Mouse (Mus musculus): Measurements from ENCODE around the gene Rfx8.

Rfx8 gene

DNA sequence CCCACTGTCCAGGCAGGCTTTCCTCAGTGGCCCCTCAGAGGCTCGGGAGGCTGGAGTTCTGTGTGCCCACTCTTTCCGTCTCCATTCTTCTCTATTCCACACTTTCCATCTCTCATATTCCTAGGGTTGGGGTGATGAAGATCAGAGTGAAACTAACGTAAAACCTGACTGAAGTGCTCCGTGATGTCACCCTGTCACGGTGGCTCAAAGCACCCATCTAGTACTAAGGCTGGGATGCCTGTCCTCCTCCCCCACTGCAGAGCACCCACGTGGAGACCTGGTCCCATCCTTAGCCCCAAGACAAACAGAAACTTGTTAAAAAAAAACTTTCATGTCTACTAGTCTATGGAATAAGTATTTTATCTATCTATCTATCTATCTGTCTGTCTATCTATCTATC is 14.1 kb upstream of the Rfx8 start:
- DNase-seq (ENCODE audit: low spot score) = no peak

DNA sequence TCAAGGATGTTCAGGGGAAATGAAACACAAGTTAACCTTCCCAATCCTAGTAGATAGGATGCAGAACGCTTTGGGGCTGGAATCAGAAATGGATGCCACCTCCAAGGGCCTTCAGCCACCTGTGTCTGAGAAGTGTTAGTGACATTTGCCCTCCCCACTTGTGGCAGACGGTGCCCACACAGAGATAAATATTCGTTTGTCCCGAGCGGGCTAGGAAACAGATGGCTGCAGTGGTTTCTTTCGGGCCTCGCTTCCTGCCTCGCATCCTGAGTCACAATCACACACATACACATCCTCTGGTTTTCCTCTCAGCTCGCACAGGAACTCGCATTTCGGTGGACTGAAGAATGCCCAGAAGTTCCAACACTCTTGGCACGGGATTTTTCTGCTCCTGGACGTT is 13.5 kb upstream of the Rfx8 start:
- no peak for DNase-seq (ENCODE audit: low spot score)

DNA sequence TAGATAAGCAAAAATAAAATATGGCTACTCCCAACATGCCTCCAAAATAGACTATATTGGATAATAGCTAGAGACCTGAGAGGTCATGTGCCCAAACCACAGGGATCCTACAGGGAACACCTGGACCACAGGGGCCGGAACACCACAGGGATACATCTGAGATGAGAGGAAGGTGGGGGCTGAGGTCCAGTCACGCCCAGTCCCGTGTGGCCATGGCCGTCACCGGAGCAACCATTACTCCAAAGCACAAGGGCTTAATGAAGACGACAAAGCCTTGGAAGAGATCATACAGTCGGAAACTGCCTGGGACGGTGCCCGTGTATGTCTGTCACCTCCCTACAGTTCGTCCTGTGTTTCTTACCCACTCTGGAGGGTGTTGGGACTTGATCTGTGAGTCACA is 13.1 kb upstream of the Rfx8 start:
- no peak for DNase-seq (ENCODE audit: low spot score)

DNA sequence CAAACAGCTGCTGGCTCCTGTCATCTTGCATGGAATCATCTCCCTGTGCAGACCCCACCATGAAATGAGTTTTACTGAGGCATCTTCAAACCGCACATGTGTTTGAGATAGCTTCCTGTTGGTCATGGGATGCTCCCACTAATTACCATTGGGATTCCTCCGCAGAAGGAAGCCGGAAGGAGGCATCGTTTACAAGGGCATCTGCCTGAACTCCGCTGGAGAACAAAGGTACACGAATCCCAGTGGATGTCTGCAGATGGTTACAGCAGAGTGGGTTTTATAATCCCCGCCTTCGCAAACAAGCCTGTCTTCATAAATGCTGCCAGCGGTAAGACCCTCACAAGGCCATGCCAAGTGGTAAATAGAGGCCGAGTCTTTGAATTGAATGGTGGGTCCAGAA is 11.3 kb upstream of the Rfx8 start:
- DNase-seq (ENCODE audit: low spot score) = no peak

DNA sequence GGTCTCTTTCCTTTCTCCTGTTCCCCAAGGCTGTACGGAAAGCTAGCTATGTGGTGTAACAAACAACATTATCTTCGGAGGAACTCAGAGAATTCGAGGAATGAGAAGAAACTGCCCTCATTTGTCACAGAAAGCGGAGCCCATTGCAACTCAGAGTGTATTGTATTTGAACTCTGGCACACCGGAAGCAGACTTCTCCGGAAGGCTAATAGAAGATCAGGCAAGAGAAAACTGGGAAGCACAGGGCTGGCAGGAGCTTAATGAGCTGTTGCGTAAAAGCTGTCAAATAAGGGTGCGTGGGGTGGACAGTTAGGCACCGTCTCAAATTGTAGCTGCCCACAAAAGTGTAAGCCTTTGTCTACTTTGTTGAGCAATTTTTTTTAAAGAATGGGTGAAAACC is 10.7 kb upstream of the Rfx8 start:
- peak; percentile 40 for DNase-seq (ENCODE audit: low spot score)

DNA sequence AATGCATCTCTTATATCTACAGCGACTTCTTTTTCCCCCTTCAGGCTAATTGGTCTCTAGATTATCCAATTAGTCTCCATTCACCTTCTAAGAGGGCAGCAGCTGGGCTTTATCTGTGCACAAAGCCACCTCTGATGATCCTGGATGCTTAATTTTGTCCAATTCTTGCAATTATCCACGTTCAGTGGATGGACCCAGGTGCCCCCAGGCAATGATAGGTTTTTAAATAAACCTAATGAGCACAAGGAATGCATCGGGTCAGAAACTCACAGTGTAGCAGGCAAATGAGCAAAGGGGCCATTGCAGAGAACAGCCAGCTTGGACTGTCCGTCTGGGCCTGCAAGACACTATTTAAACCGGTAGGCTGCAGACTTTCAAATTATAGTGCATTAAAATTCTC is 10.1 kb upstream of the Rfx8 start:
- DNase-seq (ENCODE audit: low spot score) = no peak

DNA sequence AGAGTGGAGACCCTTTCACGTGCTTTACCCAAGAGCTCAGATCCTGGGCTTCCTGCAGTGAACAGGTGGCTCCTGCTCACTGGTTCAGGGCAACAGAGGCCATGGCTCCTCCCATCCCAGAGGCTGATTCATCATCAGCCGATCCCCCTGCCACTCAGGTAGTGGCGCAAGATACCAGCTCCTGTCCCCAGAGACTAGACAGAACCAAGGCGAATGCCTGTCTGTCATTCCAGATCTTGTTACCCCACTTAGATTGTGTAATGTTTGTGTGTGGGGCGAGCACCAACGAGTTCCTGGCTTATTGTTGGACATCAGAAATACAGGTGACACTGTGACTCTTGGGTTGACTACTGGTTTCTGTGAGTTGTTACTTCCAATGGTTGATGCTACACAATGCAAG is 9.1 kb upstream of the Rfx8 start:
- no peak for DNase-seq (ENCODE audit: low spot score)

DNA sequence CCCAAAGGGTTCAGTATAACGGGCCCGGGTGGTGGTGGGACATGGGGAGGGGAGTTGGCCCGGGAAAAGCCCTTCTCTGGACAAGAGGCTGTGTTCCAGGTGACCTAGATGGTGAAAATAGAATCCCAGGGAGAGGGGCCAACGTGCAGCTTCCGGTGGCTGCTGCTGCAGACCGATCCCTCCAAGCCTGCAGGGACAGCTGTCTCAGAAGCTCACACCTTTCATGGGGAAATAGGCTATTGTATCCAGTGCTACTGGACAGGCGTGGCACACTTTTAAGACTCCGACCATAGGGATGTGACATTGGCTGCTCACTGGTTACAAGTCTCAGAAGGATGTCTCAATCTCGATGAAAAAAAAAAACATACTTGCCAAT is 542 bp upstream of the Rfx8 start:
- no peak for DNase-seq (ENCODE audit: low spot score)

DNA sequence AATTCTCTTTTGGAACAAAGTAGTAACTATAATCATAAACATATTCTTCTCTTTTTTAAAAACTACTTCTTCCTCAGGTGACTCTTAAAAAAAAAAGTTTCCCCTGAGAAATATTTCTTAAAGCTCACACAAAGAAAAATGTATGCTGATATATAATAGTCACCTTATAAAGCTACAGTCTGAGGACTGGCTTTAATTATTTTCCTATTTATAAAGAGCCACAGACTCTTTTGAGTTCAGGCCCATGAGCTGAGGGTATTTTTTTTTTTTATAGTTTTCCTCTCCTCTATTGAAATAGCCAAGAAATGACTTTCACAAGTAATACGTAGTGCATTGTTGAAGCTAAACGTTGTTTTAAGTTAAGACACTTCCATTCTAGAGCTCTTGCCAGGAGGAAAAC is 611 bp downstream of the Rfx8 start:
- no peak for DNase-seq (ENCODE audit: low spot score)

DNA sequence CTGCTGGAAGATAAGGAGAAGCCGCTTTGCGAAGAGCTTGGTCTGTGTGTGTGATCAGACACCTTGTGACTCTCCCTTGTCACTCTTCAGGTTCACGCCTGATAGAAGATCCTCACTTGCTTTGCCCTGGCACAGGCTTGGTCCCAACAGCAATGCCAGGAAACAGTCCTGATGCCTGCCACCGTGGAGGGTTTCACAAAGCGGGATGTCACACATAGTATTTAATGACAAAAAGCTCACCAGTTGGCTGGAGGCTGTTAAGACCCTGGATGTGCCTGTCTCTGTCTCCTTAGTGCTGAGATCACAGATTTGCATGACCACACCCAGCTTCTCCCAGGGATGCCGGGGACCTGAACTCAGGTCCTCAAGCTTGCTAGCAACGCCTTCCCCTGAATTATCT is 5.2 kb downstream of the Rfx8 start:
- DNase-seq (ENCODE audit: low spot score) = no peak

DNA sequence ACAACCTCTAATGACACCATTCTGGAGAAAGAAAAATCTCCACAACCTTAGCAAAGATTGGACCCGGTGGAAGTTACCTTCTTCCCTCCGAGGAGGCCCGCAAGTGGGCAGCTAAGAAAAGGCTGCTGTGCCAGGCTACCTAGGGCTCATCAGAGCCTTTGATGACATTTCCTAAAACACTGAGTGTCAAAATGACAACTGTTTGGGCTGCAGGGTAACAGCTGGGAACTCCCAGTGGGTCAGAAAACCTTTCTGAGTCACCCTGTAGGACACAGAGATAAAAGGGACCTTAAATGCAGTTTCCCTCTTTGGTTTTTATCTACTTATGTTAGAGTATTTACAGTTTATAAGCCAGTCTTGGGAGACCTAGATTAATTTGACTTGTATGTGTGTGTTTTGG is 6.1 kb downstream of the Rfx8 start:
- no peak for DNase-seq (ENCODE audit: low spot score)

DNA sequence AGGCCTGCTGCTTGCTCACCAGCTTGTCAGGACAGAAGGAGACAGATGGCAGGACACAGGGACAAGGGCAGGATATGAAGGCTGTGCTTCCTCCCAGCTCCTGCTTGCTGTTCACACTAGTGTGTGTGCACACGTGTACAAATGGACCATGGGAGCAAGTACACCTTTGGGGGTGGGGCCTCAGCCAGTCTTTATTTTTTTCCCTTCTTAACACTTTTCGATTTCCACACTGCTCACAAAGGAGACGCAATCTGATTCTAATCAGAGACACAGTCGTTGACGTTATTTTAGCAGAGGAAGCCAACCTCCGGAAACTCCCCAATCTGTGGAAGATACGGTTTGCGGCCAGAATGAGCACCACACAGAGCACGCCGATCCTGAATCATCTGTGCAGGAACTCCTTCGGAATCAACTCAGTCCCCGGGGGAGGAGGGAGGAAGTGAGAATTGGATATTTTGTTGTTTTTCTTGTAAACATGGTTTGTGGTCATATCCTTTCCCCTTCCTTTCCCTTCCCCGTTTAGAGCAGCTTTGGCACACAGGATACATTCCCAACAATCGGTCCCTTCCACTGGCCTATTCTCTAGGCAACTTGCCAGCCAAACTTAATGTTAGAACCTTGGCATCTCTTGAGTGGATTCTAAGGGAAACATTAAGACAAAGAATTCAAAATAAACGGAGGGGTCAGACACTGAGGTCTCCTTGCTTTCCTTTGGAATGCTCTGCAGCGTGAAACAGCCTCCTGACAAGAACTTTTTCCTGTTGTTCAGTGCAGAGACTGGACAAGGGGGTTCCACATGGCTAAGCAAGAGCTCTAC is 6.7 kb downstream of the Rfx8 start:
- peak; percentile 82 for DNase-seq (ENCODE audit: low spot score)

DNA sequence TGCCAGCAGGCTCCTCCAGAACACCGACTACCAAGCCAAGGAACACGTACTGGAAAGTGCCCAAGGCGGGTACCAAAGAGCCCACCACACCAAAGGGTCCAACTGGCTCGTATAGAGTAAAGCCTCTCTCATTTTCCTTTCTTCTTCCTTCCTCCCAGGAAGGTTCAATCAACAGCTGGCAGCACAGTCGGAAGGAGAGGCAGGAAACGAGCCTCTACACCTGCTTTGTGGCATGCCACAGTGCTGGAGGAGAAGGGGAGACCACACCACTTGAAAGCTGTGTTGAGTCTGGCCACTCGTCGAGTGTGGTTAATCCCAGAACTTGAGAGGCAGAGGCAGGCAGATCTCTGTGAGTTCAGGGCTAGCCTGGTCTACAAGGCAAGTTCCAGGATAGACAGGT is 7.5 kb downstream of the Rfx8 start:
- no peak for DNase-seq (ENCODE audit: low spot score)

DNA sequence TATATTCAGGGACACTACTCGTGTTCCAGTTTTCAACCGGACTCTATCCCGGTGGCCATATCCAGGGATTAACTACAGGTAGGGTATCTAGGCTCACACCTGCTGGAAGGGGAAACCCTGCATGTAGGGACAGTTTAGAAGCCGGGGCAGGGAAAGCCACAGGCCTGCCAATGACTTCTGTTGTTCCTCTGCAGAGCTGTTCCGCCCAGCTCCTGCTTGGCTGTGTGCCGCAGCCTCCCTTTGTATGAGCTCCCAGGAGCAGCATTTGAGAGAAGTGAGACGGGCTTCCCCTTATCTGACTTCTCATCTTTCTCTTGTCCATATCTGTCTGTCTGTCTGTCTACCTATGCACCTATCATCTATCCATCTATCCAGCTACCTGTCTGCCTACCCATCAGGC is 8.5 kb downstream of the Rfx8 start:
- no peak for DNase-seq (ENCODE audit: low spot score)

DNA sequence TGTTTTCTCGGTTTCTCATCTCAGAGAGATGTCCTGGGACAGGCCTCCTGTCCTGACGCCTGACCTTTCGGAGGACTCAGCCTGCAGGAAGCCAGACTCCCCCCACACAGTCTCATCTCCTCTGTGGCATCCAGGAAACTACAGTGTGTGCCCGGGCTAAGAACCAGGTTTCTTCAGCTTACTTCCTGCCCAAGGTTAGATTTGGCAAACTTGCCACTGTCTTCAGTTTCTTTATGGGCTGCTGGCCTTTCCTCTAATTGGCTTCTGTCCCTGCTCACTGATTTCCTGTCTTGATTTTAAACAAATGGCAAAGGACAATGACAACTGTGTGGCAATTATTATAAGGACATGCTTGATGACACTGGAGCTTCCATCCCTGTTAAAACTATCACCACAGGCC is 10.2 kb downstream of the Rfx8 start:
- peak; percentile 41 for DNase-seq (ENCODE audit: low spot score)

DNA sequence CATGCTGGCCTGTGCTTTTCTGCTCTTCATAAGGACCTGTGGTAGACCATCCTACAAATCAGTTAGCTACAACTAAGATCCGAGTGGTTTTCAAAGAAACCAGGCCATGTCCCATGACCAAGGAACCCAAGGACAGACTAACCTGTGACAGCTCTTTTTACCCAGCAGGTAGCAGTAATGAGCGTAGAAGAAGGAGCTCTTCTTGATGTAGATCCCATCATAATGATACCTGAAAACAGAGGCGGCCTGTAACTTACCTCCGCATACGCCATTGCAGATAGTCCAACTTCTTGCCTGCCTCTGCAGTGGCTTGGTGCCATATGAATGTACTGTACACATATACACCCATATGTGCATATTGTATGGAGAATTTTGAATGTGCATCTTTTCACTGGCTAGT is 10.8 kb downstream of the Rfx8 start:
- no peak for DNase-seq (ENCODE audit: low spot score)

DNA sequence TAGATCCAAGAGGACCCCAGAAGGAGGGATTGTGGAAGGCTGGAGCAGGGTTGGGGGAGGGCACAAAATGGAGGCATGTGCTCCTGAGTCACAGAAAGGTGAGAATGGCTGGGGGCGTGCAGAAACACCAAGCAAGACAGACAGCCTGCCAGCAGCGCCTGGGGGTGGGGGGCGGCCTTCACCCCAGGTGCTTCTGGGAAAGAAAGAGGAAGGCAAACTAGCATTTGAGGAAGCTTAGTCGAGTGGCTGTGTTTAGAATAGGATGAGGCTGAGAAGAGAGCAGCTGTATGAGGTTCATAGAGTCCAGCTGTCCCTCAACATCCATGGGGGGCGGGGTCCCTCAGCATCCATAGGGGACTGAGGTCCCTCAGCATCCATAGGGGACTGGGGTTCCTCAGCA is 12.0 kb downstream of the Rfx8 start:
- DNase-seq (ENCODE audit: low spot score) = no peak

DNA sequence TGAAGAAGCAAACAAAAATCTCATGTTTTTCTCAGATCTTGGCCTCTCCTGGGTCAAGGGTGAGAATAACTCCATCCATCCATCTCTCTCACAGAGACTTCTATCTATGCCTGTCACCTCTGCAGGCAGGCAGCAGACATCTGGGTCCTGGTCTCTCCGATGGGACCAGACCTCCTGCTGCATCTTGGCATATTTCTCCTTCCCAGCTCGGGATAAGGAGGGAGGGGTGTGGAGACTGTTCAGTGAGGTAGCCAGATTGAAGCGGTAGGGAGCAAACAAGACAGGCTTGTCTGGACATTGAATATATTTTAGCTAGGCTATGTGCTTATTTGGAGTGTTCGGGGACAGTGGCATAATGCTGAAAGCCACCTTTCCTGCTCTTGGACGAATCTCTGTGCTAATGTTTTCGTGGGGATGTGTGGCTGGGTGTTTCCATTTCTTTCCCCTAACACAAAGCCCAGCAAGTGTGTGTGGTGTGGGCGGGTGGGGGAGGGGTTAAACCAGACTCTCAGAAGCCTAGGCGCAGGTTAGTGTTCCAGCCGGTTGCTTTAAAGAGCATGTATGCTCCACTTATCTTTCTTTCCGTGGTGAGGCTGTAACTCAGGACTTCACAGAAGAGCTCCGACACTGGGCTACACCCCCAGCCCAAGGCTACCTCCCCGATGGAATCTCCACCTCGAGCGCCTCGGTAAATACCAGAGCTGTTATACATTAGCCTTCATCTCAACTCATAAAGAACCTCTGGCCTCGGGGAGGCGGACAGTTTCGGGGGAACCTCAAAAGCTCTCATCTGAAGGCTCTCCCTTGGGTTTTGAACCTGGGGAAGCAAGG is 18.4 kb downstream of the Rfx8 start:
- DNase-seq (ENCODE audit: low spot score) = no peak

DNA sequence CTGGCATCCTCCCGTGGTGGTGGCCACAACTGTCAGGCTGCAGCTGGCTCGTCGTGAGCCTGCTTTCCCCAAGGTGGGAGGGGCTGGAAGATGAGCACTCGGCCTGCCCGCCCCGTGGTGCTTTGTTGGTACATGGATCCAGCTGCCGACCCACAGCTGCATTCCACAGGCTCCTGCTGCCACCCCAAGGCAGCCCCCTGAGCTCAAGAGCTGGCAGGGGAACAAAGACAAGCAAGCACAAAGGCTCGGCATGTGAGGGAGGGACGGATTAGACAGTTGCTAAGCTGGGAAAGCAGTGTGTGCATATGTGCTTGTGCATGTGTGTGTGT is 19.6 kb downstream of the Rfx8 start:
- no peak for DNase-seq (ENCODE audit: low spot score)

DNA sequence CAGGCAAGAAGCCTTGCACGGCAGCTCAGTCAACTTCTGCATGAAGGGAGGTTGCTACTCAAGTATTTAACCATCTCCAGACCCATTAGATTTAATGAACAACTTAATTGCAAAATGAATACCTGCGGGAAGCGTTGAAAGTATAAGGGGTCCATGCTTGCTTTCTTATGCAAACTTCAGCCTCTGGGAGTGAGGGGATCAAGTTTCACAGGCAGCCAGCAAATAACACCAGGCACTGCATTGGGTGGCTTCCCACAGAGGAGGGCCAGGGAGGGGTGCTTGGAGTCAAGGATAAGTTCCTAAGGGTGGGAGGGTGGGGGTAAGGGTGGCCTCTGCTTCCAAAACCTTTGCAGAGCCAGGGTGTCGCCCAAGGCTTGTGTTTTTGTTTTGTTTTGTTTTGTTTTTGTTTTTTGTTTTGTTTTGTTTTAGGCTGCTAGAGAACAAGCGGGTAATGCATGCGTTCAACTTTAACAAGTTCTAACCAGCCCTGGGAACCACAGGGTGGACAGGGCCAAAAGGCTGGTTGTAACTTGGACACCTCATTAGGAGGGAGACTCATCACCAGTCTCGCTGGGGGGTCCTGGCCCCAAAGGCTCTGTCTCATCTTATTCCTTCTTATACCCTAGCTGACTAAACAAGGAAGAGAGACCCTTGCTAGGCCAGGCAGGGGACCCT is 20.1 kb downstream of the Rfx8 start:
- DNase-seq (ENCODE audit: low spot score) = no peak

DNA sequence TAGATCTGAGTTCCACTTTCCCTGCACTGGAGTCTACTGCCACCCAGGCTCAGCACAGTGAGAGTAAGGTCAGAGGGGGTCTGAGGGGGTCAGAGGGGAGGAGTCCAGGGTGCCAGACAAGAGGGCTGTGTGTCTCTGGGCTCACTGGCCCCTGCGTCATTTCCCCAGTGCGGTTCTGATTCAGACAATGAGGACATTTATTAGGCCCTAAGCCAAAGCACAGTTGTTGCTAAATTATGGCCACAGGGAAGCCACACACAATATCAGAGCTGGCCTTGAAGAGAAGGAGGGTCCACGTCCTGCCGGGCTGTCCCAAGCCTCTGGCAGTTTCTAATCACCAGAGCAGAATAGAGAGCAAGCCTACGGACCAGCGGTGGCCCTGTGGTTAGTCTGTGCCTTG is 22.3 kb downstream of the Rfx8 start:
- peak; percentile 29 for DNase-seq (ENCODE audit: low spot score)

DNA sequence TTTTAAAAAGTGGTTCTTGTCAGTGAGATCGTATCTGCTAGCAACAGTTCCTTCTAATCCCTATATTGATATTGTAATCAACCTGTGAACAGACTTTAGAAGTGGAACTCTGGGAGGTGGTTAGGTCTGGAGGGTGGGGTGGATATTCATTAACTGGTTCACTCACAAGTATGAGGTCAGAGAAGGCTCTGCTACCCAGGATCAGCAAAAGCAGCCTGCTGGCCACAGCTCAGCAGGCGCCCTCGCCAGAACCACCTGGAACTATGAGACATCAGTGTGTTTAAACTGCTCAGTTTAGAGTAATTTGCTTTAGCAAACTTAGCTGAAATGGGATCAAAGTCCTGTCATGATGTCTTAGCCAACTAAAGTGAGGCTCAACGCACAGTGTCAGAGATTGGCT is 25.6 kb downstream of the Rfx8 start:
- DNase-seq (ENCODE audit: low spot score) = no peak

DNA sequence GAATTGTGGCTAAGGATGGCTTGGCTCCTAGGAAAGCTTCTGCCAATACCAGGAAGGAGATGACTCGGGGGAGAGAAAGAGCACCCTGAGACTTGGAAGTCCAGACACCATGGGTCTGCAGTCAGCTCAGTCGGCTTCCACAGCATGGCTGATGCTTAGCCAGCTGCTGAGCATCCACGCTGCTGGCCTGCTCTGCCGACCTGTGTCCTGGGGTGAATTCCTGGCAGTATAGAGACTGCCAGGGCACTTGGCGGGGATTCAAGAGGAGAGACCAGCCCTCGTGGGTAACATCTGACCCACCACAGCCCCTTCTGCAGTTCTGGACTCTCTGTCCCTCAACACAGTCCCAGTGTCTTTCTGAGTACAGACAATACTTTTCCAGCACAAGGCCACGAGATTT is 26.0 kb downstream of the Rfx8 start:
- DNase-seq (ENCODE audit: low spot score) = no peak

Measured in adipocyte (in vitro differentiated cells).